In the genomic region with DNA sequence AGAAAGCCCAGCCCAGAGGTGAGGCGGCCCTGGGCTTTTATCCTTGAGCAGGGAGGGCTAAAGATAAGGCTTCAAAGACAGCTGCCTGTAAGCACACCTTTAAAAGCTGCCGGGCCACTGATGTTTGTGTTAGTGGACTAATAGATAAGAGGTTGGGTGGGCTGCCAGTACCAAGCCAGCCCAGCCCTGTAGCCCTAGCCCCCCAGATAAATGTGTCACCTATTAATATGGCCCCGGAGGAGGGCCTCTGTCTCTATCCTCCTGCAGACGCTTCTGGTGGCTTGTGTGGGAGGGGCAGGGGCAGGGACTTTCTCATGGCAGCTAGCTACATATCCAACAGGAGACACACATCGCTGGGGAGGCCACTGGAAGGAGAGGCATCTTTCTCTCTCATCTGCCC, we compare ENCODE assay signal across 34 mouse cellular contexts. TPM values are rescaled to one million over a fixed set of nuclear protein-coding genes. Genes with fewer than 3 reads are reported as not detected.
DNase-seq lines count a peak whose midpoint lies in the region; ATAC-seq and TF ChIP-seq lines count a peak whose summit lies in the region.
"Had no signal": no experiment of that assay in that cellular context is flagged by ENCODE, and none has a peak within 500 bp of the region (broad histone marks: within the 10 kb centered on the region; RNA-seq: fewer than 3 reads in every experiment).

No protein-coding gene starts in this region.

- no peak for TF ChIP-seq CTCF in liver, postnatal 0 days (IDR thresholded peaks at IDR 0.05; ENCODE audit: low read depth)

- no peak for ATAC-seq in liver, postnatal 0 days
- ATAC-seq in intestine, embryonic 14.5 days (replicated peaks; ENCODE audit: low FRiP score, low TSS enrichment, low read depth) = peak; percentile 89
- ATAC-seq in liver, embryonic 11.5 days (replicated peaks; ENCODE audit: low FRiP score) = peak; percentile 77
- ATAC-seq in stomach, embryonic 15.5 days (ENCODE audit: insufficient read depth, low FRiP score, low read depth) = peak; percentile 80
- ATAC-seq: forebrain, embryonic 13.5 days; hindbrain, postnatal 0 days; midbrain, embryonic 15.5 days; Patski had no signal

- H3K9me3 ChIP-seq in liver, postnatal 0 days (ENCODE audit: low read length) = no peaks in the 10 kb centered on the region
- H3K9me3 ChIP-seq in intestine, embryonic 14.5 days (ENCODE audit: control insufficient read depth, low read length) = no peaks in the 10 kb centered on the region
- H3K9me3 ChIP-seq in liver, embryonic 11.5 days (ENCODE audit: control insufficient read depth, low read length) = no peaks in the 10 kb centered on the region
- no peaks in the 10 kb centered on the region for H3K9me3 ChIP-seq in stomach, embryonic 15.5 days
- H3K9me3 ChIP-seq: forebrain, embryonic 13.5 days; heart, embryonic 15.5 days; hindbrain, embryonic 12.5 days; limb, embryonic 15.5 days; lung, embryonic 15.5 days; neural tube, embryonic 15.5 days had no signal

- H3K27me3 ChIP-seq in liver, postnatal 0 days (ENCODE audit: insufficient read depth, low read length) = peaks cover 3% of the 10 kb centered on the region; the same call in 1 of the 2 replicates
- H3K27me3 ChIP-seq in intestine, embryonic 14.5 days (replicated peaks; ENCODE audit: control insufficient read depth, insufficient read depth, low read length) = no peaks in the 10 kb centered on the region
- H3K27me3 ChIP-seq in liver, embryonic 11.5 days (replicated peaks; ENCODE audit: control insufficient read depth, insufficient read depth, low read length) = no peaks in the 10 kb centered on the region
- no peaks in the 10 kb centered on the region for H3K27me3 ChIP-seq in stomach, embryonic 15.5 days (replicated peaks)
- H3K27me3 ChIP-seq: forebrain, embryonic 13.5 days; heart, embryonic 15.5 days; hindbrain, embryonic 12.5 days; limb, embryonic 15.5 days; lung, embryonic 15.5 days; midbrain, embryonic 15.5 days; neural tube, embryonic 15.5 days had no signal

- no peak overlapping the region for H3K4me3 ChIP-seq in liver, postnatal 0 days (ENCODE audit: low read depth, low read length)
- no peak overlapping the region for H3K4me3 ChIP-seq in intestine, embryonic 14.5 days (ENCODE audit: low read depth, low read length)
- no peak overlapping the region for H3K4me3 ChIP-seq in liver, embryonic 11.5 days (ENCODE audit: low read depth, low read length)
- no peak overlapping the region for H3K4me3 ChIP-seq in stomach, embryonic 15.5 days (replicated peaks)
- H3K4me3 ChIP-seq: forebrain, embryonic 13.5 days; heart, embryonic 15.5 days; hindbrain, embryonic 12.5 days; limb, embryonic 10.5 days; limb, embryonic 15.5 days; lung, embryonic 15.5 days; midbrain, embryonic 15.5 days; neural tube, embryonic 15.5 days had no signal

- no peaks in the 10 kb centered on the region for H3K36me3 ChIP-seq in liver, postnatal 0 days (replicated peaks; ENCODE audit: insufficient read depth, low read length)
- no peaks in the 10 kb centered on the region for H3K36me3 ChIP-seq in intestine, embryonic 14.5 days (ENCODE audit: control insufficient read depth, insufficient read depth, low read length)
- H3K36me3 ChIP-seq in liver, embryonic 11.5 days (ENCODE audit: control insufficient read depth, insufficient read depth, low read length) = no peaks in the 10 kb centered on the region
- H3K36me3 ChIP-seq in stomach, embryonic 15.5 days = no peaks in the 10 kb centered on the region
- H3K36me3 ChIP-seq: heart, embryonic 15.5 days; hindbrain, embryonic 12.5 days; limb, embryonic 10.5 days; limb, embryonic 15.5 days; lung, embryonic 15.5 days; midbrain, embryonic 15.5 days; neural tube, embryonic 15.5 days had no signal

- DNase-seq in liver = peak; percentile 33
- no peak for DNase-seq in liver, postnatal 0 days
- DNase-seq in intestine, embryonic 14.5 days (ENCODE audit: low spot score) = no peak
- no peak for DNase-seq in liver, embryonic 11.5 days (ENCODE audit: low spot score)
- DNase-seq in frontal cortex, postnatal 14 days (ENCODE audit: low spot score in 2 of 2) = no peak
- no peak for DNase-seq in left cerebral cortex, adult 8-10 months (ENCODE audit: low spot score in 2 of 2)
- DNase-seq: adrenal gland, postnatal 10 days; cerebellum, adult 8-10 months; cerebellum, postnatal 25 days; gastrocnemius, postnatal 14 days; kidney, adult 18-20 months; kidney, postnatal 4 days; layer of hippocampus, postnatal 36 days; lung, postnatal 4 days; right cerebral cortex, postnatal 25 days; spleen, adult 18-20 months had no signal

- 28% methylated on average over 5 of the region's 5 CpGs for WGBS in liver, postnatal 0 days (ENCODE audit: insufficient replicate concordance)
- WGBS in intestine, embryonic 14.5 days = 21% methylated on average over 5 of the region's 5 CpGs
- WGBS in liver, embryonic 11.5 days = 4% methylated on average over 5 of the region's 5 CpGs
- WGBS in stomach, embryonic 15.5 days = 21% methylated on average over 5 of the region's 5 CpGs

- no peaks in the 10 kb centered on the region for H3K4me1 ChIP-seq in liver, postnatal 0 days (ENCODE audit: insufficient read depth)
- no peaks in the 10 kb centered on the region for H3K4me1 ChIP-seq in intestine, embryonic 14.5 days (replicated peaks; ENCODE audit: control insufficient read depth, insufficient read depth, low read length)
- peaks cover 13% of the 10 kb centered on the region for H3K4me1 ChIP-seq in liver, embryonic 11.5 days (replicated peaks; ENCODE audit: control insufficient read depth, insufficient read depth, low read length)
- H3K4me1 ChIP-seq in stomach, embryonic 15.5 days = 0 out of 2 replicates have a peak, but pooled peaks cover 3% of the 10 kb centered on the region
- H3K4me1 ChIP-seq: forebrain, embryonic 13.5 days; heart, embryonic 15.5 days; hindbrain, embryonic 12.5 days; limb, embryonic 15.5 days; midbrain, embryonic 15.5 days; neural tube, embryonic 15.5 days had no signal

- H3K4me2 ChIP-seq in liver, postnatal 0 days (ENCODE audit: low read depth, low read length) = no peak overlapping the region
- no peak overlapping the region for H3K4me2 ChIP-seq in intestine, embryonic 14.5 days (ENCODE audit: low read length)
- H3K4me2 ChIP-seq in liver, embryonic 11.5 days = no peak overlapping the region
- no peak overlapping the region for H3K4me2 ChIP-seq in stomach, embryonic 15.5 days
- H3K4me2 ChIP-seq: forebrain, embryonic 13.5 days; heart, embryonic 15.5 days; hindbrain, embryonic 12.5 days; limb, embryonic 15.5 days; lung, embryonic 15.5 days; midbrain, embryonic 15.5 days; neural tube, embryonic 15.5 days had no signal

- H3K9ac ChIP-seq in liver, postnatal 0 days (replicated peaks) = no peak overlapping the region
- H3K9ac ChIP-seq in intestine, embryonic 14.5 days (ENCODE audit: low read length) = no peak overlapping the region
- H3K9ac ChIP-seq in liver, embryonic 11.5 days (ENCODE audit: low read depth, low read length) = no peak overlapping the region
- H3K9ac ChIP-seq in stomach, embryonic 15.5 days = no peak overlapping the region
- H3K9ac ChIP-seq: forebrain, embryonic 13.5 days; heart, embryonic 15.5 days; hindbrain, embryonic 12.5 days; limb, embryonic 15.5 days; lung, embryonic 15.5 days; midbrain, embryonic 15.5 days; neural tube, embryonic 15.5 days had no signal

- H3K27ac ChIP-seq in liver, postnatal 0 days (ENCODE audit: low read depth) = no peak overlapping the region
- H3K27ac ChIP-seq in intestine, embryonic 14.5 days (ENCODE audit: low read depth) = 0 out of 2 replicates have a peak overlapping the region, but pooled peaks have one; percentile 16
- no peak overlapping the region for H3K27ac ChIP-seq in liver, embryonic 11.5 days (ENCODE audit: low read depth, low read length)
- no peak overlapping the region for H3K27ac ChIP-seq in stomach, embryonic 15.5 days
- H3K27ac ChIP-seq: forebrain, embryonic 13.5 days; heart, embryonic 15.5 days; hindbrain, embryonic 12.5 days; hindbrain, postnatal 0 days; kidney, postnatal 0 days; limb, embryonic 10.5 days; limb, embryonic 15.5 days; midbrain, embryonic 15.5 days; neural tube, embryonic 15.5 days had no signal

- TF ChIP-seq EP300 in liver, postnatal 0 days (IDR thresholded peaks at IDR 0.05; ENCODE audit: low read depth) = no peak

RNA-seq across cellular contexts. Expression of gene Rbbp8nl, which starts 11.1 kb away (rescaled TPM):
- not detected in 2 replicates for polyA plus RNA-seq in liver, postnatal 0 days (2015; fragmentation: Nextera tagmentation; extraction: Ambion mirVana)
- polyA plus RNA-seq in intestine, embryonic 14.5 days (2014; fragmentation: Nextera tagmentation; extraction: Ambion mirVana) = 2.5 and 2.7 TPM in 2 replicates
- polyA plus RNA-seq in liver, embryonic 11.5 days (2014; fragmentation: Nextera tagmentation; extraction: Ambion mirVana) = 0.10 and 0.16 TPM in 2 replicates
- 3.1 and 3.4 TPM in 2 replicates for polyA plus RNA-seq in stomach, embryonic 15.5 days (2015; fragmentation: Nextera tagmentation; extraction: Ambion mirVana)
- not detected for total RNA-seq in left cerebral cortex, adult 8-10 months (2022)
- total RNA-seq: adrenal gland, postnatal 10 days; gastrocnemius, postnatal 14 days; granulocyte monocyte progenitor cell, adult 5-6 weeks; heart, postnatal 25 days; hindbrain, postnatal 0 days; layer of hippocampus, adult 8-10 months; layer of hippocampus, postnatal 36 days; left cerebral cortex, postnatal 10 days; megakaryocyte-erythroid progenitor cell, adult 5-6 weeks; MEL had no signal
- polyA plus RNA-seq: forebrain, embryonic 13.5 days; hindbrain, postnatal 0 days; midbrain, embryonic 15.5 days; neural tube, embryonic 15.5 days; Patski had no signal

RNA-seq across cellular contexts. Expression of gene Cables2, which starts 27.5 kb away (rescaled TPM):
- 4.7 and 5.2 TPM in 2 replicates for polyA plus RNA-seq in liver, postnatal 0 days (2015; fragmentation: Nextera tagmentation; extraction: Ambion mirVana)
- 17.1 and 20.3 TPM in 2 replicates for polyA plus RNA-seq in intestine, embryonic 14.5 days (2014; fragmentation: Nextera tagmentation; extraction: Ambion mirVana)
- 9.4 and 9.6 TPM in 2 replicates for polyA plus RNA-seq in liver, embryonic 11.5 days (2014; fragmentation: Nextera tagmentation; extraction: Ambion mirVana)
- 14.5 and 15.2 TPM in 2 replicates for polyA plus RNA-seq in stomach, embryonic 15.5 days (2015; fragmentation: Nextera tagmentation; extraction: Ambion mirVana)
- total RNA-seq in left cerebral cortex, adult 8-10 months (2022) = 10 to 100 TPM; 27.2 to 31.6 (median 27.7) TPM

RNA-seq across cellular contexts. Expression of gene Gata5, which starts 33.7 kb away (rescaled TPM):
- polyA plus RNA-seq in liver, postnatal 0 days (2015; fragmentation: Nextera tagmentation; extraction: Ambion mirVana) = 0.08 and 0.11 TPM in 2 replicates
- 7.9 and 8.1 TPM in 2 replicates for polyA plus RNA-seq in intestine, embryonic 14.5 days (2014; fragmentation: Nextera tagmentation; extraction: Ambion mirVana)
- 7.6 and 7.7 TPM in 2 replicates for polyA plus RNA-seq in liver, embryonic 11.5 days (2014; fragmentation: Nextera tagmentation; extraction: Ambion mirVana)
- 5.5 and 6.0 TPM in 2 replicates for polyA plus RNA-seq in stomach, embryonic 15.5 days (2015; fragmentation: Nextera tagmentation; extraction: Ambion mirVana)
- total RNA-seq in left cerebral cortex, adult 8-10 months (2022) = not detected
- total RNA-seq: gastrocnemius, postnatal 14 days; granulocyte monocyte progenitor cell, adult 5-6 weeks; hindbrain, postnatal 0 days; layer of hippocampus, adult 8-10 months; layer of hippocampus, postnatal 36 days; left cerebral cortex, postnatal 10 days; megakaryocyte-erythroid progenitor cell, adult 5-6 weeks; MEL had no signal
- polyA plus RNA-seq: forebrain, embryonic 13.5 days; hindbrain, postnatal 0 days; limb, embryonic 15.5 days; midbrain, embryonic 15.5 days; Patski had no signal

RNA-seq across cellular contexts. Expression of gene Rps21, which starts 43.6 kb away (rescaled TPM):
- polyA plus RNA-seq in liver, postnatal 0 days (2015; fragmentation: Nextera tagmentation; extraction: Ambion mirVana) = 382 and 393 TPM in 2 replicates
- polyA plus RNA-seq in intestine, embryonic 14.5 days (2014; fragmentation: Nextera tagmentation; extraction: Ambion mirVana) = 771 and 871 TPM in 2 replicates
- polyA plus RNA-seq in liver, embryonic 11.5 days (2014; fragmentation: Nextera tagmentation; extraction: Ambion mirVana) = 736 and 852 TPM in 2 replicates
- polyA plus RNA-seq in stomach, embryonic 15.5 days (2015; fragmentation: Nextera tagmentation; extraction: Ambion mirVana) = 516 and 531 TPM in 2 replicates
- 100 to 1,000 TPM; 616 to 845 (median 743) TPM for total RNA-seq in left cerebral cortex, adult 8-10 months (2022)
